Mouse (Mus musculus): ENCODE measurements at regions not wholly inside any gene's neighbourhood (a gene's known extent, or its start where the extent isn't known, plus 50 kb on each side); places are given as distances from the start of the nearest gene placed in this dataset.

- no peak for TF ChIP-seq CTCF (IDR thresholded peaks at IDR 0.05; ENCODE audit: low read depth)
- TF ChIP-seq EP300 (IDR thresholded peaks at IDR 0.05; ENCODE audit: low read depth), result no peak
Measured at GRCm38 (mm10) chr12:77699896-77700605, 462.1 kb downstream of the Fut8 start.

All from heart, postnatal 0 days (tissue).